Mouse (Mus musculus) embryonic facial prominence, embryonic 14.5 days (tissue): Measurements from ENCODE around the gene Tprn. TPM values are rescaled to one million over a fixed set of nuclear protein-coding genes. Genes with fewer than 3 reads are reported as not detected.
A peak's percentile ranks its signal among the peaks of the same experiment; 100 is the strongest.

Source experiments
- ATAC-seq: fragments of 200-750 bp; cut with Nextera tagmentation; 2 replicates; pipeline ENCODE4 v1.8.0; 2017; ENCODE audit warnings: low read depth, moderate number of reproducible peaks, moderate TSS enrichment
- DNase-seq: peaks from one replicate; pipeline ENCODE4 v3.0.0-alpha.2; 2015; ENCODE audit warnings: low spot score
- H3K27ac ChIP-seq: fragments of 300-500 bp; sonication (generic); replicated peaks from 2 replicates; pipeline ENCODE4 v1.5.1; 2014; ENCODE audit warnings: low read depth, mild to moderate bottlenecking, low read length, moderate library complexity
- H3K27me3 ChIP-seq: fragments of 300-500 bp; sonication (generic); replicated peaks from 2 replicates; pipeline ENCODE4 v1.6.1; 2014; ENCODE audit warnings: low read length; ENCODE audit not compliant: control insufficient read depth, insufficient read depth
- H3K36me3 ChIP-seq: fragments of 300-500 bp; sonication (generic); 2 replicates; pipeline ENCODE4 v1.6.1; 2014; ENCODE audit warnings: low read length, mixed read lengths; ENCODE audit not compliant: control insufficient read depth, insufficient read depth
- H3K4me1 ChIP-seq: fragments of 300-500 bp; sonication (generic); 2 replicates; pipeline ENCODE4 v1.6.1; 2014; ENCODE audit warnings: antibody characterized with exemption, low read length; ENCODE audit not compliant: control insufficient read depth, insufficient read depth
- H3K4me2 ChIP-seq: fragments of 300-500 bp; sonication (generic); 2 replicates; pipeline ENCODE4 v1.6.1; 2014; ENCODE audit warnings: low read depth, mild to moderate bottlenecking, low read length, moderate library complexity, mixed read lengths
- H3K4me3 ChIP-seq: fragments of 300-500 bp; sonication (generic); 2 replicates; pipeline ENCODE4 v1.5.1; 2014; ENCODE audit warnings: low read depth, mild to moderate bottlenecking, low read length
- H3K9ac ChIP-seq: fragments of 300-500 bp; sonication (generic); 2 replicates; pipeline ENCODE4 v1.6.1; 2014; ENCODE audit warnings: low read depth, mild to moderate bottlenecking, low read length, moderate library complexity, mixed read lengths
- H3K9me3 ChIP-seq: fragments of 300-500 bp; sonication (generic); 2 replicates; pipeline ENCODE4 v1.6.1; 2016; ENCODE audit warnings: low read length; ENCODE audit not compliant: control insufficient read depth
- WGBS: fragments of 180-500 bp; shearing (Covaris S2); extraction: QIAGEN DNeasy Blood & Tissue Kit; methylation state at CpG from one replicate; pipeline ENCODE4 v1.1.7; 2014; 5-methylcytosine and 5-hydroxymethylcytosine counted together
- polyA plus RNA-seq: library from polyadenylated mRNA; unstranded; fragments of >200 nt; fragmentation: Nextera tagmentation; extraction: Ambion mirVana; gene quantifications from 2 replicates; pipeline ENCODE4 v1.2.1, GENCODE M21; 2014

The Tprn gene
- polyA plus RNA-seq, 1 experiment from 2014 or later, result 5.1 TPM

GRCm38 (mm10) chr2:25303452-25303851 lies 41.0 kb downstream of the Tprn start:
- Histone ChIP-seq H3K36me3 (no peaks in the 10 kb centered on the region), H3K9ac (no peak overlapping the region), H3K4me3 (no peak overlapping the region), H3K4me2 (no peak overlapping the region), H3K4me1 (0 out of 2 replicates have a peak, but pooled peaks cover 2% of the 10 kb centered on the region), H3K9me3 (no peaks in the 10 kb centered on the region), H3K27me3 (peaks cover 31% of the 10 kb centered on the region), H3K27ac (no peak overlapping the region)
- ATAC-seq (no peak), DNase-seq (no peak)
- 55% methylated on average over 3 of the region's 3 CpGs for WGBS

GRCm38 (mm10) chr2:25303931-25304656 lies 41.7 kb downstream of the Tprn start:
- 0 out of 2 replicates have a peak overlapping the region, but pooled peaks have one; percentile 62 for H3K4me2 ChIP-seq
- no peak for DNase-seq
- H3K36me3 ChIP-seq, result no peaks in the 10 kb centered on the region
- peaks cover 37% of the 10 kb centered on the region for H3K27me3 ChIP-seq
- H3K4me1 ChIP-seq, result 0 out of 2 replicates have a peak, but pooled peaks cover 2% of the 10 kb centered on the region
- ATAC-seq, result no peak
- no peak overlapping the region for H3K9ac ChIP-seq
- H3K4me3 ChIP-seq, result no peak overlapping the region; the same call in 1 of the 2 replicates
- no peak overlapping the region for H3K27ac ChIP-seq
- H3K9me3 ChIP-seq, result no peaks in the 10 kb centered on the region
- WGBS, result 65% methylated on average over 7 of the region's 7 CpGs

GRCm38 (mm10) chr2:25304657-25305541 lies 42.5 kb downstream of the Tprn start:
- H3K27me3 ChIP-seq, result peaks cover 43% of the 10 kb centered on the region
- WGBS, result 2% methylated on average over 26 of the region's 45 CpGs

GRCm38 (mm10) chr2:25305587-25306359 lies 43.4 kb downstream of the Tprn start:
- no peak for ATAC-seq
- 48% methylated on average over 14 of the region's 14 CpGs for WGBS
- Histone ChIP-seq H3K4me3 (peak overlapping the region; percentile 34), H3K4me1 (0 out of 2 replicates have a peak, but pooled peaks cover 2% of the 10 kb centered on the region), H3K36me3 (no peaks in the 10 kb centered on the region), H3K27ac (no peak overlapping the region), H3K9me3 (no peaks in the 10 kb centered on the region), H3K9ac (peak overlapping the region; percentile 56), H3K4me2 (peak overlapping the region; percentile 62), H3K27me3 (peaks cover 51% of the 10 kb centered on the region)
- no peak for DNase-seq

More at GRCm38 (mm10) chr2:25304657-25305541, 42.5 kb downstream of the Tprn start:
- H3K36me3 ChIP-seq, result no peaks in the 10 kb centered on the region
- DNase-seq (peak; percentile 58), ATAC-seq (peak; percentile 75)
- H3K4me2 ChIP-seq, result peak overlapping the region; percentile 62
- H3K9ac ChIP-seq, result peak overlapping the region; percentile 56
- peak overlapping the region; percentile 34 for H3K4me3 ChIP-seq
- no peaks in the 10 kb centered on the region for H3K9me3 ChIP-seq
- H3K4me1 ChIP-seq, result 0 out of 2 replicates have a peak, but pooled peaks cover 2% of the 10 kb centered on the region
- no peak overlapping the region for H3K27ac ChIP-seq

- WGBS, result 50% methylated on average over 10 of the region's 10 CpGs
- Histone ChIP-seq H3K9ac (no peak overlapping the region), H3K4me3 (no peak overlapping the region), H3K36me3 (no peaks in the 10 kb centered on the region), H3K4me2 (no peak overlapping the region), H3K4me1 (no peaks in the 10 kb centered on the region), H3K27me3 (peaks cover 85% of the 10 kb centered on the region), H3K9me3 (no peaks in the 10 kb centered on the region), H3K27ac (no peak overlapping the region)
- DNase-seq (no peak), ATAC-seq (no peak)
These were observed 47.8 kb downstream of the Tprn start for GRCm38 (mm10) chr2:25310180-25310579.

- WGBS, result 3% methylated on average over 22 of the region's 22 CpGs
- H3K9me3 ChIP-seq, result no peaks in the 10 kb centered on the region
- no peak for DNase-seq
- H3K4me2 ChIP-seq, result no peak overlapping the region
- no peaks in the 10 kb centered on the region for H3K4me1 ChIP-seq
- no peaks in the 10 kb centered on the region for H3K36me3 ChIP-seq
- H3K27me3 ChIP-seq, result peaks cover 81% of the 10 kb centered on the region
- no peak overlapping the region for H3K4me3 ChIP-seq
- no peak overlapping the region for H3K27ac ChIP-seq
- no peak for ATAC-seq
- no peak overlapping the region for H3K9ac ChIP-seq
These were observed 48.6 kb downstream of the Tprn start for GRCm38 (mm10) chr2:25310969-25311368.

- Histone ChIP-seq H3K27ac (no peak overlapping the region), H3K9me3 (no peaks in the 10 kb centered on the region), H3K4me1 (no peaks in the 10 kb centered on the region), H3K4me3 (no peak overlapping the region), H3K36me3 (no peaks in the 10 kb centered on the region), H3K27me3 (peaks cover 77% of the 10 kb centered on the region), H3K4me2 (no peak overlapping the region), H3K9ac (no peak overlapping the region)
- ATAC-seq (no peak), DNase-seq (no peak)
- 3% methylated on average over 11 of the region's 11 CpGs for WGBS
These were observed 49.1 kb downstream of the Tprn start for GRCm38 (mm10) chr2:25311491-25311891.
